Mouse (Mus musculus) spleen, adult 2 months (tissue): ENCODE measurements around the gene Map3k3. TPM values are rescaled to one million over a fixed set of nuclear protein-coding genes. Genes with fewer than 3 reads are reported as not detected.
"Not testable (repeated sequence)": the region's sequence is repeated elsewhere in the genome, so short reads cannot be mapped to it uniquely, and the experiment has no call there.

Experiments
- DNase-seq, 2 experiments: peaks; one replicate each; pipeline versions ENCODE4 v3.0.0 to v3.0.0-alpha.2; 2012 to 2021; ENCODE audit warnings: low spot score in 2 of 2, low read depth in 1 of 2
- H3K27ac ChIP-seq: fragments of 200-500 bp; 2 replicates; pipeline ENCODE4 v1.5.1; 2012; ENCODE audit warnings: low read length, inconsistent platforms; ENCODE audit not compliant: insufficient read depth
- H3K27me3 ChIP-seq: fragments of 200-500 bp; 2 replicates; pipeline ENCODE4 v1.6.1; 2012; ENCODE audit warnings: mild to moderate bottlenecking, moderate library complexity, low read length, inconsistent platforms; ENCODE audit not compliant: control insufficient read depth, insufficient read depth
- H3K36me3 ChIP-seq: fragments of 200-500 bp; 2 replicates; pipeline ENCODE4 v1.6.1; 2012; ENCODE audit warnings: mild to moderate bottlenecking, low read length, inconsistent platforms; ENCODE audit not compliant: control insufficient read depth, insufficient read depth
- H3K4me1 ChIP-seq: fragments of 200-500 bp; 2 replicates; pipeline ENCODE4 v1.6.1; 2011; ENCODE audit warnings: inconsistent platforms; ENCODE audit not compliant: control insufficient read depth, insufficient read depth, insufficient read length
- H3K4me3 ChIP-seq: fragments of 200-500 bp; 2 replicates; pipeline ENCODE4 v1.5.1; 2011; ENCODE audit warnings: mild to moderate bottlenecking, inconsistent platforms; ENCODE audit not compliant: insufficient read depth, insufficient read length; ENCODE audit errors: extremely low read depth
- CTCF ChIP-seq: fragments of 200-500 bp; IDR thresholded peaks from 2 replicates; pipeline ENCODE4 v1.5.1; 2011; ENCODE audit warnings: mild to moderate bottlenecking, inconsistent platforms; ENCODE audit not compliant: insufficient read depth, insufficient read length, insufficient replicate concordance; ENCODE audit errors: extremely low read depth
- POLR2A ChIP-seq: fragments of 200-500 bp; IDR thresholded peaks from 2 replicates; pipeline ENCODE4 v1.6.1; 2011; ENCODE audit warnings: low read depth, low read length, inconsistent platforms
- WGBS: fragments of 180-500 bp; shearing (Covaris S2); methylation state at CpG from one replicate; pipeline ENCODE4 v1.1.7; 2018; 5-methylcytosine and 5-hydroxymethylcytosine counted together
- polyA plus RNA-seq: library from polyadenylated mRNA; depleted of rRNA; stranded (reverse); fragments of >200 nt; gene quantifications from 2 replicates; pipeline ENCODE4 v1.2.3, GENCODE M21; 2012; rRNA removed

Gene Map3k3
- polyA plus RNA-seq, 1 experiment: 34.1 TPM

DNA sequence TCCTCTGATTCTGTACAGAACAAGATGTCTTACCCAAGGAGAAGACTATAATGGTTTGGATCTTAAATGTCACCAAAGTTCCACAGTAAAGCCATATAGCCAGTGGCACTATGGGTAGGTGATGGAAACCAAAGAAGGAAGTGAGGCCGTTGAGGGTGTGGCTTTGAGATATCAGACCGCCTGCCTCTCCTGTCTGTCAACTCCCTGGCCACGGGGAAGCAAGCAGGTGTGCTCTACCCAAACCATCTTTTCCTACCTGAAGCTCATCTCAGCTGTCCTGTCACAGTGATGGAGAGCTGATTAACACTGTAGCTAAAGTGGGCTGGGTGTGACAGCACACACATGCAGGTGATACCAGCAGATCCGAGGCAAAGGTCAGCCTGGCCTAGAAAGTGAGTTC is 113.9 kb downstream of the Map3k3 start:
- 51% methylated on average over 4 of the region's 4 CpGs for WGBS

GRCm38 (mm10) chr11:106199997-106200396 is 115.6 kb downstream of the Map3k3 start:
- Histone ChIP-seq H3K27ac (peak overlapping the region; percentile 39; the same call in 1 of the 2 replicates), H3K4me1 (peaks cover 13% of the 10 kb centered on the region), H3K36me3 (peaks cover 12% of the 10 kb centered on the region)
- not testable (repeated sequence) for H3K27me3 ChIP-seq, DNase-seq, H3K4me3 ChIP-seq
- WGBS: 68% methylated on average over 7 of the region's 7 CpGs

More for the DNA sequence above, 113.9 kb downstream of the Map3k3 start:
- DNase-seq: no peak
- Histone ChIP-seq H3K36me3 (peaks cover 3% of the 10 kb centered on the region), H3K4me3 (no peak overlapping the region), H3K27ac (no peak overlapping the region; the same call in 1 of the 2 replicates), H3K4me1 (peaks cover 16% of the 10 kb centered on the region), H3K27me3 (no peaks in the 10 kb centered on the region)
- TF ChIP-seq CTCF (no peak), POLR2A (no peak)

DNA sequence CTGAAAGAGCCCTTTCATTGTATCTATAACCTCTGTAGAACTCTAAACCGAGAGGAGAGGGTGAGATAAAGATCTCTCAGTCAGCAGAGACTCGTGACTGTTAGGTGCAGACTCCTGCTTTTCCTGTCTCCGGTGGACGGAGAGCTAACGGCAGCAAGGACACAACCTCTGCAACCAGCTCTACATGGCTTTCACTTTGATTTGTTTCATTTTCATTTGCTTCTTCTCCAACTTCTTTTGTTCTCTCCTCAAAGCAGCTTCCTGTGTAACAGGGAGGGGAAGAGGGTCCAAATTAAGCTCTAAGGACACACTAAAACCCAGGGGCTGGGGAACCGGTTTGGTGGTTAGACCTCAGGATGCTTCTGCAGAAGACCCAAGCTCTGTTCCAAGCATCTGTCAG is 116.3 kb downstream of the Map3k3 start:
- no peak for DNase-seq
- peak overlapping the region; percentile 66 for H3K27ac ChIP-seq
- H3K36me3 ChIP-seq: peaks cover 12% of the 10 kb centered on the region

DNA sequence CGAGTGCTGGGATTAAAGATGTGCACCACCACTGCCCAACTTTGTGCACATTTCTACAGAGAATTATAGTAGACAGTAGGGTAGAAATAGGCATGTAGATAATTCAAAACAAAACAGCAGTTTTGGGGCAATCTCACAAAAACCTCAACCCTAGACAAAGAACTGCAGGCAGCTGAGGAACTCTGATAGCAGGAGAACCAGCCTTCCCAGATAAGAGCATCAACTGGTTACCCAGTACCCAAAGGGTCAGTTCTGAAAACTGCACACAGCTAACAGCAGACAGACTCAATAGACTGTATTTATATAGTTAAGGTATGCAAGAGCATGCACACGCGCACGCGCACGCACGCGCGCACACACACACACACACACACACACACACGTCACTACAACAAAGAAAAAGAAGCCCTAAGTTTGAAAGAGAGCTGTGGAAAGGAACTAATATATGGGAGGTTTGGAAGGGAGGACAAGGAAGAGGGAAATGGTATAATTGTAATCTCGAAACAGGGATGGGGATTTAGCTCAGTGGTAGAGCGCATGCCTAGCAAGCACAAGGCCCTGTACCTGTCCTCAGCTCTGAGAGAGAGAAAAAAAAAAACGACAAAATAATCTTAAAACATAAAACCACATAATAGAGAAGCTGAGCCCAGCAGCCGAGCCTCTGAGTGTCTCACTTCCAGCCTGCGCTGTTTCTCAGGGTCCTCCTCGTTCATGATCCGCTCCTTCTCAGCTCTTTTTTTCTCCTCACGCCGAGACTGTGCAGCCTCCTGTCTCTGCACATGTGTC is 117.1 kb downstream of the Map3k3 start:
- peaks cover 15% of the 10 kb centered on the region for H3K36me3 ChIP-seq
- H3K27ac ChIP-seq: peak overlapping the region; percentile 66
- TF ChIP-seq POLR2A (no peak), CTCF (no peak)
- DNase-seq: no peak
- WGBS: 52% methylated on average over 19 of the region's 19 CpGs
- no peaks in the 10 kb centered on the region for H3K27me3 ChIP-seq
- H3K4me3 ChIP-seq: peak overlapping the region; percentile 25; the same call in 1 of the 2 replicates
- H3K4me1 ChIP-seq: peaks cover 13% of the 10 kb centered on the region

More for the DNA sequence above, 116.3 kb downstream of the Map3k3 start:
- H3K4me1 ChIP-seq: peaks cover 13% of the 10 kb centered on the region
- H3K4me3 ChIP-seq: no peak overlapping the region
- H3K27me3 ChIP-seq: no peaks in the 10 kb centered on the region
- 8% methylated on average over 6 of the region's 6 CpGs for WGBS
- TF ChIP-seq POLR2A (no peak), CTCF (no peak)

DNA sequence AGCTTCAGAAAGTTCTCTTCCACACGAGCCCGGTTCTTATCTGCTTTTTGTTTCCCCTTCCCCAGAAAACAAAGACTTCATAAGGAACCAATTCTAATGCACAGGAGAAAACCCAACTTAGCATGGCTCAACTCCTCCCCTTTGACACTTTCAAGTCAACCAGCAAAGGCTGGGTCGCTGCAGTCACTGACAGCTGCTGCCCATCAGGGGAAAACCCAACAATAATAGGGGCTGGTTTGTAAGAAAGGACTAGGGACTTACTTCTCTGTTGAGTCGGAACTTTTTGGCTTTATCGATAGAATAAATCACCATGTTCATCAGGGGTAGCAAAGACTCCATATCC is 117.7 kb downstream of the Map3k3 start, which contains the start of gene Strada:
Gene Strada (minus strand): TSS at position 46 of the 343 bp plus-strand sequence.
- TF ChIP-seq POLR2A: no peak
- TF ChIP-seq CTCF: no peak
- H3K4me1 ChIP-seq: peaks cover 13% of the 10 kb centered on the region
- peak in 1 of 2 experiments; percentile 23 for DNase-seq
- no peaks in the 10 kb centered on the region for H3K27me3 ChIP-seq
- H3K36me3 ChIP-seq: peaks cover 19% of the 10 kb centered on the region
- peak within 1 kb of the TSS; percentile 25; the same call in 1 of the 2 replicates for H3K4me3 ChIP-seq
- H3K27ac ChIP-seq: peak within 1 kb of the TSS; percentile 66
- 15% methylated on average over 5 of the region's 5 CpGs for WGBS

Other genes starting within 250 kb of the Map3k3 start
- 1.9 and 2.8 TPM in 2 replicates for gene Cyb561, start 131.3 kb upstream of the Map3k3 start, polyA plus RNA-seq
- 14.6 and 32.5 TPM in 2 replicates for gene Ace, start 116.7 kb upstream of the Map3k3 start, polyA plus RNA-seq
- gene Ace3, start 89.9 kb upstream of the Map3k3 start, polyA plus RNA-seq: not detected in 2 replicates
- gene Kcnh6, start 76.5 kb upstream of the Map3k3 start, polyA plus RNA-seq: 0.35 and 0.56 TPM in 2 replicates
- gene Dcaf7, start 47.7 kb upstream of the Map3k3 start, polyA plus RNA-seq: 35.8 and 44.0 TPM in 2 replicates
- gene Taco1, start 18.6 kb upstream of the Map3k3 start, polyA plus RNA-seq: 6.1 and 7.6 TPM in 2 replicates
- 0.72 TPM in 1 of 2 replicates, not detected in the other for gene Gm10840, start 76.2 kb downstream of the Map3k3 start, polyA plus RNA-seq
- 305 and 309 TPM in 2 replicates for gene Limd2, start 76.2 kb downstream of the Map3k3 start, polyA plus RNA-seq
- gene Strada, start 117.6 kb downstream of the Map3k3 start, polyA plus RNA-seq: 32.6 and 36.7 TPM in 2 replicates
- 7.0 and 7.3 TPM in 2 replicates for gene Ccdc47, start 131.7 kb downstream of the Map3k3 start, polyA plus RNA-seq
- gene Ddx42, start 132.3 kb downstream of the Map3k3 start, polyA plus RNA-seq: 7.1 and 7.4 TPM in 2 replicates
- gene Ftsj3, start 171.5 kb downstream of the Map3k3 start, polyA plus RNA-seq: 12.2 and 14.4 TPM in 2 replicates
- 18.6 and 18.9 TPM in 2 replicates for gene Psmc5, start 171.5 kb downstream of the Map3k3 start, polyA plus RNA-seq
- 120 and 146 TPM in 2 replicates for gene Smarcd2, start 188.4 kb downstream of the Map3k3 start, polyA plus RNA-seq
- gene Tcam1, start 192.1 kb downstream of the Map3k3 start, polyA plus RNA-seq: 0.11 and 0.14 TPM in 2 replicates
- 4.7 and 5.4 TPM in 2 replicates for gene Gh, start 217.3 kb downstream of the Map3k3 start, polyA plus RNA-seq
- 556 and 588 TPM in 2 replicates for gene Cd79b, start 230.1 kb downstream of the Map3k3 start, polyA plus RNA-seq